Mouse (Mus musculus) lung, embryonic 16.5 days (tissue): ENCODE measurements around the gene Iqsec1. TPM values are rescaled to one million over a fixed set of nuclear protein-coding genes. Genes with fewer than 3 reads are reported as not detected.

Source experiments
- ATAC-seq: fragments of 200-750 bp; cut with Nextera tagmentation; 2 replicates; pipeline ENCODE4 v1.8.0; 2017; ENCODE audit warnings: low read depth, mild to moderate bottlenecking, moderate library complexity
- H3K27ac ChIP-seq: fragments of 300-500 bp; sonication (generic); 2 replicates; pipeline ENCODE4 v1.5.1; 2014; ENCODE audit warnings: mild to moderate bottlenecking, control low read depth, low read length
- H3K27me3 ChIP-seq: fragments of 300-500 bp; sonication (generic); 2 replicates; pipeline ENCODE4 v1.6.1; 2014; ENCODE audit warnings: low read depth, low read length, mixed read lengths; ENCODE audit not compliant: control insufficient read depth, insufficient read depth
- H3K36me3 ChIP-seq: fragments of 300-500 bp; sonication (generic); 2 replicates; pipeline ENCODE4 v1.6.1; 2014; ENCODE audit warnings: low read length; ENCODE audit not compliant: control insufficient read depth, insufficient read depth
- H3K4me1 ChIP-seq: fragments of 300-500 bp; sonication (generic); replicated peaks from 2 replicates; pipeline ENCODE4 v1.6.1; 2014; ENCODE audit warnings: low read length, mixed read lengths; ENCODE audit not compliant: control insufficient read depth, insufficient read depth
- H3K4me2 ChIP-seq: fragments of 300-500 bp; sonication (generic); 2 replicates; pipeline ENCODE4 v1.6.1; 2014; ENCODE audit warnings: low read depth, low read length, control low read depth
- H3K4me3 ChIP-seq: fragments of 300-500 bp; sonication (generic); 2 replicates; pipeline ENCODE4 v1.5.1; 2014; ENCODE audit warnings: mild to moderate bottlenecking, low read length, control low read depth
- H3K9ac ChIP-seq: fragments of 300-500 bp; sonication (generic); 2 replicates; pipeline ENCODE4 v1.6.1; 2014; ENCODE audit warnings: low read length, control low read depth
- H3K9me3 ChIP-seq: fragments of 300-500 bp; sonication (generic); 2 replicates; pipeline ENCODE4 v1.6.1; 2016; ENCODE audit warnings: low read length; ENCODE audit not compliant: control insufficient read depth
- WGBS: fragments of 180-500 bp; shearing (Covaris S2); extraction: QIAGEN DNeasy Blood & Tissue Kit; methylation state at CpG from one replicate; pipeline ENCODE4 v1.1.7; 2014; 5-methylcytosine and 5-hydroxymethylcytosine counted together
- polyA plus RNA-seq: library from polyadenylated mRNA; unstranded; fragments of >200 nt; fragmentation: Nextera tagmentation; extraction: Ambion mirVana; gene quantifications from 2 replicates; pipeline ENCODE4 v1.2.1, GENCODE M21; 2015

Iqsec1 gene
- polyA plus RNA-seq, 1 experiment from 2014 or later = 11.7 TPM

GRCm38 (mm10) chr6:90884631-90885030 lies 103.9 kb downstream of the Iqsec1 start:
- no peak overlapping the region for H3K4me3 ChIP-seq
- no peak overlapping the region for H3K27ac ChIP-seq
- H3K4me2 ChIP-seq = no peak overlapping the region
- H3K9ac ChIP-seq = no peak overlapping the region
- no peaks in the 10 kb centered on the region for H3K27me3 ChIP-seq
- no peaks in the 10 kb centered on the region for H3K36me3 ChIP-seq
- WGBS = 12% methylated on average over 1 of the region's 1 CpGs
- ATAC-seq = no peak
- H3K4me1 ChIP-seq = no peaks in the 10 kb centered on the region
- no peaks in the 10 kb centered on the region for H3K9me3 ChIP-seq

DNA sequence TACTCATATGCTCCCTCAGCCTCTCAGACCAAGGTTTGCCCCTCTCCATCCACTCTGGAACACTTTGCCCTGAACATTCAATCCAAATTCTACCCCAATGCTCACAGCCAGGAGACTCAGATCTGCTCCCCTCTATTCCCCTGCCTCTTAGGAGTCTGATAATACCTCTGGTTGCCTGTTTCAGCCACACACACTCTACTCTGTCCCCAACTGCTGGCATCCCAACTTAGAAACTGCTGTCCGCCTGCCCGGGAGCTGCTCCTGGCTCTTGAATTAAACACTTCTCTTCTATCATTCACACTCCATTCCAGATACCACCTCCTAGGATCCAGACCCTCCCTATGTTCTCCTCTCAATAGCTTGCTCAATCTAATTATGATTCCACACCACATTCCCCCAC lies 107.5 kb downstream of the Iqsec1 start:
- no peak for ATAC-seq
- H3K27me3 ChIP-seq = no peaks in the 10 kb centered on the region
- H3K9me3 ChIP-seq = no peaks in the 10 kb centered on the region
- H3K9ac ChIP-seq = no peak overlapping the region
- no peaks in the 10 kb centered on the region for H3K4me1 ChIP-seq
- H3K27ac ChIP-seq = no peak overlapping the region
- no peaks in the 10 kb centered on the region for H3K36me3 ChIP-seq
- 66% methylated on average over 2 of the region's 2 CpGs for WGBS
- no peak overlapping the region for H3K4me3 ChIP-seq
- H3K4me2 ChIP-seq = no peak overlapping the region

GRCm38 (mm10) chr6:90880404-90880803 lies 108.1 kb downstream of the Iqsec1 start:
- WGBS = 42% methylated on average over 3 of the region's 3 CpGs
- ATAC-seq = no peak
- Histone ChIP-seq H3K4me3 (no peak overlapping the region), H3K4me2 (no peak overlapping the region), H3K9me3 (no peaks in the 10 kb centered on the region), H3K36me3 (no peaks in the 10 kb centered on the region), H3K27ac (no peak overlapping the region), H3K27me3 (no peaks in the 10 kb centered on the region), H3K9ac (no peak overlapping the region), H3K4me1 (no peaks in the 10 kb centered on the region)

- Histone ChIP-seq H3K27me3 (no peaks in the 10 kb centered on the region), H3K4me3 (no peak overlapping the region), H3K9me3 (no peaks in the 10 kb centered on the region), H3K4me2 (no peak overlapping the region), H3K27ac (no peak overlapping the region), H3K4me1 (no peaks in the 10 kb centered on the region), H3K9ac (no peak overlapping the region), H3K36me3 (no peaks in the 10 kb centered on the region)
- ATAC-seq = no peak
- 78% methylated on average over 8 of the region's 8 CpGs for WGBS
Measured at GRCm38 (mm10) chr6:90871581-90871980, 116.9 kb downstream of the Iqsec1 start.

DNA sequence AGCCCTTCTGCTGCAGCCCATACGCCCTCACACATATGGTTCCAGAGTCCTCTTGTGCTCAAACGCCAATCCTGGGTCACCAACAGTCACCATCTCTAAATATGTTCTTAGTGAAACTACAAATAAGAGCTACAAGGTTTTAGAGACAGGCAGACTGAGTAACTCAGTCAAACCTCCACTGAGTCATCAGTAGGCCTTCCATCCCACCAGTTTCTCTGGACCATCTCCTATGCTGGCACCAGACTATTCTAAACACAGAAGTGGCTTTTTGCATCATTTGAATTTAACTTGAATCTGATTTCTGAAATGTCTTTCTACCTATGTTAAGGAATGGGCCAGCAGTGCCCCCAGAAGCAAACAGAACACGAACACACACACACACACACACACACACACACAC lies 120.5 kb downstream of the Iqsec1 start:
- Histone ChIP-seq H3K36me3 (no peaks in the 10 kb centered on the region), H3K4me1 (no peaks in the 10 kb centered on the region), H3K9ac (no peak overlapping the region), H3K4me2 (no peak overlapping the region), H3K27ac (no peak overlapping the region), H3K4me3 (no peak overlapping the region), H3K27me3 (no peaks in the 10 kb centered on the region), H3K9me3 (no peaks in the 10 kb centered on the region)
- ATAC-seq = no peak
- 80% methylated on average over 3 of the region's 3 CpGs for WGBS

GRCm38 (mm10) chr6:90861370-90861769 lies 127.1 kb downstream of the Iqsec1 start:
- Histone ChIP-seq H3K9ac (no peak overlapping the region), H3K27ac (no peak overlapping the region), H3K4me3 (no peak overlapping the region), H3K4me2 (no peak overlapping the region), H3K36me3 (no peaks in the 10 kb centered on the region; the same call in 1 of the 2 replicates), H3K4me1 (no peaks in the 10 kb centered on the region), H3K9me3 (no peaks in the 10 kb centered on the region), H3K27me3 (no peaks in the 10 kb centered on the region)
- 84% methylated on average over 1 of the region's 1 CpGs for WGBS
- ATAC-seq = no peak

DNA sequence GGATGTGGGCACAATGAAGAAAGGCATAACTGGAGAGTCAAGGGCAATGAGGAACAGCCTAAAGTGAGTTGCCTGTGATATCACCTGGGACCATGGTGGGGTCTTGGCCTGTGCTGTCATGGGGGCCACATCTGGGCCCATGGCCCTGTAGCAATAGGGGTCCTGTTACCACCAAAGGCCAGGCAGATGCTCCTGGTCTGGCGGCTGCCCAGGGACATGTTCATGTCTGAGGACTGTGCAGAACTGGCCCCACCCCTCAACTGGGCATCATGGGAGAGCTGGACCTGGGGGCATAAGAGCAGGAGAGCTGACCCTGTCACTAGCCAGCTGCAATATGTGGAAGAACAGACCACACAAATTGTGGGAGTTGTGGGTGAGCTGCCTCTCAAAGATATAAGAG lies 130.6 kb downstream of the Iqsec1 start:
- 80% methylated on average over 1 of the region's 1 CpGs for WGBS
- Histone ChIP-seq H3K27me3 (no peaks in the 10 kb centered on the region), H3K4me3 (no peak overlapping the region), H3K36me3 (no peaks in the 10 kb centered on the region; the same call in 1 of the 2 replicates), H3K4me1 (no peaks in the 10 kb centered on the region), H3K4me2 (no peak overlapping the region), H3K9me3 (no peaks in the 10 kb centered on the region), H3K27ac (no peak overlapping the region), H3K9ac (no peak overlapping the region)
- no peak for ATAC-seq

DNA sequence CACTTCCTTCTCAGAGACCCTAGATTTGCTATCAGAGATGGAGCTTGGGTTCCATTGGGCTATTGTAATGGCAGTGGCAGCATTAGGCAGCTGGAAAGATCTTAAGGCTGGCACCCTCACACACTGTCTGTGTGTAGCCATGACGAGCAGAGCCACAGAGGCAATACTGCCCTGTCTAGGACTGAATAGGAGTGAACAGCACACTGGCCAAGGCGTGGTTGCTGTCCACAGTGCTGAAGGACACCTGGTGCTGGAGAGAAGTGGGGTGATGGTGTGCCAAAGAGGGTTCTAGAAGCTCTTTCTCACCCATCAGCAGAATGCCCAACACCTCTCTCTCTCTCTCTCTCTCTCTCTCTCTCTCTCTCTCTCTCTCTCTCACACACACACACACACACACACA lies 136.1 kb downstream of the Iqsec1 start:
- no peaks in the 10 kb centered on the region for H3K27me3 ChIP-seq
- H3K36me3 ChIP-seq = no peaks in the 10 kb centered on the region
- no peaks in the 10 kb centered on the region for H3K9me3 ChIP-seq
- 26% methylated on average over 2 of the region's 2 CpGs for WGBS
- H3K27ac ChIP-seq = no peak overlapping the region
- ATAC-seq = 0 out of 2 replicates have a peak, but pooled peaks have one; percentile 26
- H3K4me2 ChIP-seq = no peak overlapping the region
- H3K4me1 ChIP-seq = no peaks in the 10 kb centered on the region
- no peak overlapping the region for H3K9ac ChIP-seq
- H3K4me3 ChIP-seq = no peak overlapping the region

GRCm38 (mm10) chr6:90848068-90848467 lies 140.4 kb downstream of the Iqsec1 start:
- Histone ChIP-seq H3K27ac (no peak overlapping the region), H3K9me3 (no peaks in the 10 kb centered on the region), H3K4me2 (no peak overlapping the region), H3K9ac (no peak overlapping the region), H3K4me3 (no peak overlapping the region), H3K27me3 (no peaks in the 10 kb centered on the region), H3K4me1 (no peaks in the 10 kb centered on the region), H3K36me3 (no peaks in the 10 kb centered on the region)
- no peak for ATAC-seq
- WGBS = 58% methylated on average over 1 of the region's 1 CpGs

DNA sequence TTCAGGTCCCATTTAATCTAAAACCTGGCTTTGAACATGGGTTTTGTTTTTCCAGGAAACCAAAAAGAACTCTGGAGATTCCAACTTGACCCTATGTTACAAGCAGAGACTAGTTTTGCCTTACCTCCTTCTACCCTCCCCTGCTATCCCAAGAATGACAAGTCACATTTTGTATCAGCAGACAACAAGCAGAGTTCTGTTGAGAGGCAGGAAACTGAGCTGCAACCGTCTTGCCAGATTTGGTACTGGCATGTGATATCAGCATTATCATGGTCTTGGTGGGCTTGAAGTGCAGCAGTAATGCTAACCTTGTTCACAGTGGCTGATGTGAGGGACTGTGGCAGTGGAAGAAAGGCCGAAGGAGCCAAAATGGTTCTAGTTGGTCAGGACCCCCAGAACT lies 141.0 kb downstream of the Iqsec1 start:
- no peak for ATAC-seq
- Histone ChIP-seq H3K9me3 (no peaks in the 10 kb centered on the region), H3K4me1 (no peaks in the 10 kb centered on the region), H3K9ac (no peak overlapping the region), H3K4me2 (no peak overlapping the region), H3K4me3 (no peak overlapping the region), H3K36me3 (no peaks in the 10 kb centered on the region), H3K27me3 (no peaks in the 10 kb centered on the region), H3K27ac (no peak overlapping the region)
- WGBS = 67% methylated on average over 2 of the region's 2 CpGs
